Mouse (Mus musculus): Measurements from ENCODE around the gene Sh3pxd2b. TPM values are rescaled to one million over a fixed set of nuclear protein-coding genes. Genes with fewer than 3 reads are reported as not detected.

Sh3pxd2b gene
- total and polyA plus RNA-seq, 2 experiments from 2014 or later = 3.3 to 12.4 TPM

DNA sequence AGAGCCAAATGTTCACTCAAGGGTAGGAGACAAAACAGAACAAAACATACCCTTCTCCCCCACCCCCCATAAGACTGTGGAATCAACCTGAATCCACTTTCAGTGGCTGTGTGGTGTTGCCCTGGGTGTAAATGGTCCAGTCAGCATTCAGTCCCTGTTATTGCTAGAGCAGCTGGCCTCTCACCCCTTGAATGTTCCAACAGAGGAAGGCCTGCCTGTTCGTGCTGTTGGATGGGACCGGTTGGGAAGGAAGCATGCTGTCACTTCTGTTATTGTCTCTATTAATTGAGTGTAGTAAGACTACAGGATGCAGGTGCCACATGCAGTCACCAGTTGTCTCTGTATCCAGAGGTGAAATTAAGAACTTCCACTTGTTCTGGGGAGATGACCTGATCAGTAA, 40.4 kb downstream of the Sh3pxd2b start:
- ATAC-seq (ENCODE audit: insufficient read depth, low read depth) = no peak
- no peak for TF ChIP-seq EP300 (IDR thresholded peaks at IDR 0.05; ENCODE audit: low read depth)
- TF ChIP-seq CTCF (IDR thresholded peaks at IDR 0.05; ENCODE audit: low read depth) = no peak
- H3K4me1 ChIP-seq (ENCODE audit: control insufficient read depth, insufficient read depth) = 0 out of 2 replicates have a peak, but pooled peaks cover 8% of the 10 kb centered on the region
- DNase-seq (ENCODE audit: low spot score) = no peak
- H3K9me3 ChIP-seq (replicated peaks; ENCODE audit: control insufficient read depth, low read length) = no peaks in the 10 kb centered on the region
- no peaks in the 10 kb centered on the region for H3K36me3 ChIP-seq (replicated peaks; ENCODE audit: control insufficient read depth, insufficient read depth, low read length)
- no peak overlapping the region for H3K4me2 ChIP-seq (ENCODE audit: low read depth, low read length)
- H3K9ac ChIP-seq (replicated peaks; ENCODE audit: low read depth, low read length) = no peak overlapping the region
- 53% methylated on average over 2 of the region's 2 CpGs for WGBS
- H3K27ac ChIP-seq (ENCODE audit: low read depth) = no peak overlapping the region
- no peak overlapping the region for H3K4me3 ChIP-seq (ENCODE audit: low read depth, low read length)
- no peaks in the 10 kb centered on the region for H3K27me3 ChIP-seq (ENCODE audit: control insufficient read depth, insufficient read depth, low read length)

DNA sequence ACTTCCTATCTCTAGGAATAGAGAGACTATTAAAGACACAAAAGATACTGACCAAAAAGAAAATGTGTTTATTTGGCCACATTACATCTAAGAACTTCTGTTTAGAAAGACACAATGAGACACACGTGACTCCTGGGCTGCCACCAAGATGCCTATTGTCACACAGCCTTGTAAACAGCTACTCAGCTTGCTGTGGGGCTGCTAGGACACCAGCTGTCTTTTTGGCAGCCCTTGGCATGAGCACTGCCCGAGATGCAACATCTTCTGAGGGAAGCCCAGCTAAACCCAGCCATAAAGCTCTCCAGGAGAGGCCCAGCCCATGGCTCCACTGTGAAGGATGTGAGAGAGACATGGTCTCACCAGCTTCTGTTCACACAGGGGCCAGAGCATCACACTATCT, 45.5 kb downstream of the Sh3pxd2b start:
- DNase-seq (ENCODE audit: low spot score) (no peak), ATAC-seq (ENCODE audit: insufficient read depth, low read depth) (no peak)
- WGBS = 65% methylated on average over 2 of the region's 2 CpGs

GRCm38 (mm10) chr11:32395791-32396190, 48.2 kb downstream of the Sh3pxd2b start:
- Histone ChIP-seq H3K4me1 (ENCODE audit: control insufficient read depth, insufficient read depth) (no peaks in the 10 kb centered on the region; the same call in 1 of the 2 replicates), H3K36me3 (replicated peaks; ENCODE audit: control insufficient read depth, insufficient read depth, low read length) (no peaks in the 10 kb centered on the region), H3K4me2 (ENCODE audit: low read depth, low read length) (no peak overlapping the region), H3K27me3 (ENCODE audit: control insufficient read depth, insufficient read depth, low read length) (no peaks in the 10 kb centered on the region), H3K27ac (ENCODE audit: low read depth) (no peak overlapping the region), H3K9me3 (replicated peaks; ENCODE audit: control insufficient read depth, low read length) (no peaks in the 10 kb centered on the region), H3K4me3 (ENCODE audit: low read depth, low read length) (no peak overlapping the region), H3K9ac (replicated peaks; ENCODE audit: low read depth, low read length) (no peak overlapping the region)
- no peak for TF ChIP-seq EP300 (IDR thresholded peaks at IDR 0.05; ENCODE audit: low read depth)
- no peak for TF ChIP-seq CTCF (IDR thresholded peaks at IDR 0.05; ENCODE audit: low read depth)
- no peak for ATAC-seq (ENCODE audit: insufficient read depth, low read depth)
- no peak for DNase-seq (ENCODE audit: low spot score)
- 66% methylated on average over 6 of the region's 6 CpGs for WGBS

More for the DNA sequence above, 45.5 kb downstream of the Sh3pxd2b start:
- Histone ChIP-seq H3K9me3 (replicated peaks; ENCODE audit: control insufficient read depth, low read length) (no peaks in the 10 kb centered on the region), H3K27me3 (ENCODE audit: control insufficient read depth, insufficient read depth, low read length) (no peaks in the 10 kb centered on the region), H3K4me3 (ENCODE audit: low read depth, low read length) (no peak overlapping the region), H3K4me2 (ENCODE audit: low read depth, low read length) (no peak overlapping the region), H3K27ac (ENCODE audit: low read depth) (no peak overlapping the region), H3K9ac (replicated peaks; ENCODE audit: low read depth, low read length) (no peak overlapping the region), H3K4me1 (ENCODE audit: control insufficient read depth, insufficient read depth) (no peaks in the 10 kb centered on the region), H3K36me3 (replicated peaks; ENCODE audit: control insufficient read depth, insufficient read depth, low read length) (no peaks in the 10 kb centered on the region)
- TF ChIP-seq EP300 (IDR thresholded peaks at IDR 0.05; ENCODE audit: low read depth) = no peak
- TF ChIP-seq CTCF (IDR thresholded peaks at IDR 0.05; ENCODE audit: low read depth) = no peak

DNA sequence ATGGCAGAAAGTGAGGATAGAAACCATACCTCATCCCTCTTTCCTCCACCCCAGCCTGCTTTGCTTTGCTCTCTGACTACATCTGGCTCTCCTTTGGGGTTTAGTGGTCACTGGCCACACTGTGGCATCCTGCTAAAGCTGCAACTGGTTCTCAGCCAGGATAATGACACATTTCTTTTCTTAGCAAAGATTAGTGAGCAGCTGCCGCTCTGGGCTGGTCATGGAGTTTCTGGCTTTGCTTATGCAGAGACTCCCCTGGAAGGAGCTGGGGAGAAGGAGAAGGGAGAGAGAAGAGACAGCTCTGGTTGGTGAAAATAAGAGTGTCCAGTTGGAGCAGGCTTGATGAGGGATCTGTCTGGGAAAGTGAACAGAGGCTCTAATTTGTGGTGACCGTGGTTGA, 50.8 kb downstream of the Sh3pxd2b start:
- H3K4me3 ChIP-seq (ENCODE audit: low read depth, low read length) = no peak overlapping the region
- peak; percentile 62; the same call in 1 of the 2 replicates for ATAC-seq (ENCODE audit: insufficient read depth, low read depth)
- TF ChIP-seq EP300 (IDR thresholded peaks at IDR 0.05; ENCODE audit: low read depth) = no peak
- no peak for TF ChIP-seq CTCF (IDR thresholded peaks at IDR 0.05; ENCODE audit: low read depth)
- no peak overlapping the region for H3K4me2 ChIP-seq (ENCODE audit: low read depth, low read length)
- 0 out of 2 replicates have a peak overlapping the region, but pooled peaks have one; percentile 22 for H3K27ac ChIP-seq (ENCODE audit: low read depth)
- no peak overlapping the region for H3K9ac ChIP-seq (replicated peaks; ENCODE audit: low read depth, low read length)
- H3K9me3 ChIP-seq (replicated peaks; ENCODE audit: control insufficient read depth, low read length) = no peaks in the 10 kb centered on the region
- H3K4me1 ChIP-seq (ENCODE audit: control insufficient read depth, insufficient read depth) = no peaks in the 10 kb centered on the region; the same call in 1 of the 2 replicates
- no peaks in the 10 kb centered on the region for H3K27me3 ChIP-seq (ENCODE audit: control insufficient read depth, insufficient read depth, low read length)
- peak; percentile 50 for DNase-seq (ENCODE audit: low spot score)
- 19% methylated on average over 2 of the region's 2 CpGs for WGBS
- peaks cover 4% of the 10 kb centered on the region; the same call in 1 of the 2 replicates for H3K36me3 ChIP-seq (replicated peaks; ENCODE audit: control insufficient read depth, insufficient read depth, low read length)

DNA sequence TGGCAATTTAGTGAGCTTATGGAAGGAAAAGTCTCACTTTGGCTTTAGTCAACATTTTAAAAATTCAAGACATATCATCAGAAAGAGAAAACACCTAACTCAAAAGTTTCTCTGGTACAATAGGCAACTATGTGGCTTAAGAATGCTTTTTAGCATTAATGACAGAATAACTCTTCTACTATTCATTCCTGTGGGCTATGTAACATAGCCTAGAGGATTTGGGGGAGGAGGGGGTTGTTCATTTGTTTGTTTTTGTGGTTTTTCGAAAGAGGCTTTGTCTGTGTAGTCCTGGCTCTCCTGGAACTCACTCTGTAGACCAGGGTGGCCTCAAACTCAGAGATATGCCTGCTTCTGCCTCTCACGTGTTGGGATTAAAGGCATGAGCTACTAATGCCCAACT, 51.6 kb downstream of the Sh3pxd2b start:
- H3K4me2 ChIP-seq (ENCODE audit: low read depth, low read length) = no peak overlapping the region
- TF ChIP-seq CTCF (IDR thresholded peaks at IDR 0.05; ENCODE audit: low read depth) (no peak), EP300 (IDR thresholded peaks at IDR 0.05; ENCODE audit: low read depth) (no peak)
- 79% methylated on average over 2 of the region's 2 CpGs for whole genome bisulfite sequencing
- no peak overlapping the region for H3K27ac ChIP-seq (ENCODE audit: low read depth)
- H3K27me3 ChIP-seq (ENCODE audit: control insufficient read depth, insufficient read depth, low read length) = no peaks in the 10 kb centered on the region
- H3K9me3 ChIP-seq (replicated peaks; ENCODE audit: control insufficient read depth, low read length) = no peaks in the 10 kb centered on the region
- ATAC-seq (ENCODE audit: insufficient read depth, low read depth) (no peak), DNase-seq (ENCODE audit: low spot score) (no peak)
- H3K9ac ChIP-seq (replicated peaks; ENCODE audit: low read depth, low read length) = no peak overlapping the region
- H3K4me1 ChIP-seq (ENCODE audit: control insufficient read depth, insufficient read depth) = no peaks in the 10 kb centered on the region; the same call in 1 of the 2 replicates
- no peak overlapping the region for H3K4me3 ChIP-seq (ENCODE audit: low read depth, low read length)
- peaks cover 4% of the 10 kb centered on the region; the same call in 1 of the 2 replicates for H3K36me3 ChIP-seq (replicated peaks; ENCODE audit: control insufficient read depth, insufficient read depth, low read length)

GRCm38 (mm10) chr11:32402712-32403111, 55.1 kb downstream of the Sh3pxd2b start:
- TF ChIP-seq EP300 (IDR thresholded peaks at IDR 0.05; ENCODE audit: low read depth) (no peak), CTCF (IDR thresholded peaks at IDR 0.05; ENCODE audit: low read depth) (no peak)
- H3K27ac ChIP-seq (ENCODE audit: low read depth) = no peak overlapping the region
- H3K4me3 ChIP-seq (ENCODE audit: low read depth, low read length) = no peak overlapping the region
- H3K36me3 ChIP-seq (replicated peaks; ENCODE audit: control insufficient read depth, insufficient read depth, low read length) = peaks cover 4% of the 10 kb centered on the region; the same call in 1 of the 2 replicates
- no peak overlapping the region for H3K4me2 ChIP-seq (ENCODE audit: low read depth, low read length)
- ATAC-seq (ENCODE audit: insufficient read depth, low read depth) (no peak), DNase-seq (ENCODE audit: low spot score) (no peak)
- no peak overlapping the region for H3K9ac ChIP-seq (replicated peaks; ENCODE audit: low read depth, low read length)
- H3K4me1 ChIP-seq (ENCODE audit: control insufficient read depth, insufficient read depth) = peaks cover 12% of the 10 kb centered on the region; the same call in 1 of the 2 replicates
- H3K27me3 ChIP-seq (ENCODE audit: control insufficient read depth, insufficient read depth, low read length) = no peaks in the 10 kb centered on the region
- no peaks in the 10 kb centered on the region for H3K9me3 ChIP-seq (replicated peaks; ENCODE audit: control insufficient read depth, low read length)
- WGBS = 64% methylated on average over 7 of the region's 7 CpGs

Data from heart, postnatal 0 days (tissue).